Mouse (Mus musculus): Measurements from ENCODE around the gene Gm3486.
"Not testable (repeated sequence)": the region's sequence is repeated elsewhere in the genome, so short reads cannot be mapped to it uniquely, and the experiment has no call there.

The Gm3486 gene

DNA sequence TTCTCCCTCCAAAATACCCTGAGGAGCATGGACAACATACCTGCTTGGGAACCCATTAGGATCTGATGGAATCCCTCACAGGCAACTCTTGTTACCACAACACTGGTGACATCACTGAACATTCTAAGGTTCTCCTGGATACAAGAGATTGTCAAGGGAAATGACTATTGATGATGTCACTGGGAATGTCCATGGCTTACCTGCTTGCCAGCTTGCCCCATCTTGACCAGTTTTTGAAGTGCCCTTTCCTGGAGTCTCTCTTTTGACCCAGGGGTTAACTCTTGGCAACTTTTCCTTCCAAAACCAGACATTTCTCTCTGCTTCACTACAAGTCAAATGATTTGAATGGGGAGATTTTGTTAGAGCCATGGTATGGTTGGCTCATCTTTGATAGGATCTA lies at the start of gene Gm3486:
TSS of gene Gm3486 (minus strand) at position 101 of the 400 bp plus-strand sequence.
- DNase-seq = not testable (repeated sequence)

DNA sequence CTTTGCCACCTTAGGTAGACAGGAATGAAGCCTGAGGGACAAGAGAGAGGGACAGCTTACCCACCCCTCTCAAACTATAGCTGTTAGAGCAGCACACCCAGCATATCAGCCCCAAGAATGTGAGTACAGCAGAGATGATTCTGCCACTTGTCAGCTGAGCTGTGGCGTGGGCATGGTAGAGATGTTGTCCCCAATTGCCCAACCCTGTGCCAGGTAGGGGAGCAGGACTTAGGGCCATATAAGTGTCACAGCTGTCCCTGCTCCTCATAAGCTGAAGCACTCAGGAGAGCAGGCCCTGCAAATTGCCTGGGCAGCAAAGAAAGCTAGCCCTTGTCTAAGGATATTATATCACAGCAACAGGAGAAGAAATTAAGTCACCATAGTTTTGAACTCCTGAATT lies 35.4 kb upstream of the Gm3486 start:
- not testable (repeated sequence) for DNase-seq

DNA sequence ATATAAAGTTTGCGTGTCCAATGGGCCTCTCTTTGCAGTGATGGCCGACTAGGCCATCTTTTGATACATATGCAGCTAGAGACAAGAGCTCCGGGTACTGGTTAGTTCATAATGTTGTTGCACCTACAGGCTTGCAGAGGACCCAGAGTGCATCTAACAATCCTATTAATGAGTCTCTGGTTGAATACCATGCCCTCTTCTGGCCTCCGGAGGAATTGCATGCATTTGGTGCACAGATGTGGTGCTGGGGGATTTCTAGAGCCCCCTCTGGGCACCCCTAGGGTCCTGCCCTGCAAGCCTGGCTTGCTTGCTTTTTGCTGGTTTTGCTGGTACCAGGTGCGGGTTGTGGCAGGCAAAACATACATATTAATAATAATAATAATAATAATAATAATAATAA lies 31.4 kb upstream of the Gm3486 start:
- DNase-seq = not testable (repeated sequence)

DNA sequence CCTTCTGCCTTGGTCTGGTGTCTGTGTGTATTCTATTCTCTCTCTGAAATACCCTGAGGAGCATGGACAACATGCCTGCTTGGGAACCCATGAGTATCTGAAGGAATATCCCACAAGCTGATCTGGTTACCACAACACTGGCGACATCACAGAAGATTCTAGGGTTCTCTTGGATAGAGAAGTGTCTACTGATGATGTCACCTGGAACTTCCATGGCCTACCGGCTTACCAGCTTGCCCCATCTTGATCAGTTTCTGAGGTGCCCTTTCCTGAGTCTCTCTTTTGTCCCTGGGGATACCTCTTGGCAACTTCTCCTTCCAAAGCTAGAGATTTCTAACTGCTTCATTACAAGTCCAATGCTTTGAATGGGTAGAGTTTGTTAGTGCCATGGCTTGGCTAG lies 35.9 kb downstream of the Gm3486 start, which contains the start of gene Gm7954:
TSS of gene Gm7954 (minus strand) at position 101 of the 400 bp plus-strand sequence.
- not testable (repeated sequence) for DNase-seq
